Mouse (Mus musculus): ENCODE measurements around the gene Gm10563. TPM values are rescaled to one million over a fixed set of nuclear protein-coding genes. Genes with fewer than 3 reads are reported as not detected.
A peak's percentile ranks its signal among the peaks of the same experiment; 100 is the strongest.
"Not testable (repeated sequence)": the region's sequence is repeated elsewhere in the genome, so short reads cannot be mapped to it uniquely, and the experiment has no call there.

The Gm10563 gene
- not detected for total RNA-seq (2021)
- long read RNA-seq, experiment 1, partial matches to known transcripts: 0 of 2 reads
- long read RNA-seq, experiment 1, other reads (novel, unspliced or antisense): 2 of 2 reads
- long read RNA-seq, experiment 2, partial matches to known transcripts: 0 of 2 reads
- long read RNA-seq, experiment 2, other reads (novel, unspliced or antisense): 2 of 2 reads

DNA sequence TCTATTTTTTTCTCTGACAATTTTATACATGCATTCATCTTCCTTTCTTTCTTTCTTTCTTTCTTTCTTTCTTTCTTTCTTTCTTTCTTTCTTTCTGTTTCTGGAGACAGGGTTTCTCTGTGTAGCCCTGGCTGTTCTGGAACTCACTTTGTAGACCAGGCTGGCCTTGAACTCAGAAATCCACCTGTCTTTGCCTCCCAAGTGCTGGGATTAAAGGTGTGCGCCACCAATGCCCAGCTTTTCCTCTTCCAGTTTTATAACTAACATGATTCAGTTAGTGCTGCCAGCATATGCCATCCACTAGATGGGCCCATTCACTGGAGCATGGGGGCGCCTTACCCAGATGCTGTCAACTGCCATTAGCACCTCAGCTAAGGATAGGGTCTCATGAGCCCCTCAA, at the start of gene Gm10563:
Gene Gm10563 (minus strand): TSS at position 101 of the 400 bp plus-strand sequence.
- H3K4me3 ChIP-seq; intact Hi-C loops (cut with DNase I); DNase-seq (ENCODE audit: extremely low spot score in 1 of 2, low spot score in 2 of 2); H3K27ac ChIP-seq: not testable (repeated sequence)

DNA sequence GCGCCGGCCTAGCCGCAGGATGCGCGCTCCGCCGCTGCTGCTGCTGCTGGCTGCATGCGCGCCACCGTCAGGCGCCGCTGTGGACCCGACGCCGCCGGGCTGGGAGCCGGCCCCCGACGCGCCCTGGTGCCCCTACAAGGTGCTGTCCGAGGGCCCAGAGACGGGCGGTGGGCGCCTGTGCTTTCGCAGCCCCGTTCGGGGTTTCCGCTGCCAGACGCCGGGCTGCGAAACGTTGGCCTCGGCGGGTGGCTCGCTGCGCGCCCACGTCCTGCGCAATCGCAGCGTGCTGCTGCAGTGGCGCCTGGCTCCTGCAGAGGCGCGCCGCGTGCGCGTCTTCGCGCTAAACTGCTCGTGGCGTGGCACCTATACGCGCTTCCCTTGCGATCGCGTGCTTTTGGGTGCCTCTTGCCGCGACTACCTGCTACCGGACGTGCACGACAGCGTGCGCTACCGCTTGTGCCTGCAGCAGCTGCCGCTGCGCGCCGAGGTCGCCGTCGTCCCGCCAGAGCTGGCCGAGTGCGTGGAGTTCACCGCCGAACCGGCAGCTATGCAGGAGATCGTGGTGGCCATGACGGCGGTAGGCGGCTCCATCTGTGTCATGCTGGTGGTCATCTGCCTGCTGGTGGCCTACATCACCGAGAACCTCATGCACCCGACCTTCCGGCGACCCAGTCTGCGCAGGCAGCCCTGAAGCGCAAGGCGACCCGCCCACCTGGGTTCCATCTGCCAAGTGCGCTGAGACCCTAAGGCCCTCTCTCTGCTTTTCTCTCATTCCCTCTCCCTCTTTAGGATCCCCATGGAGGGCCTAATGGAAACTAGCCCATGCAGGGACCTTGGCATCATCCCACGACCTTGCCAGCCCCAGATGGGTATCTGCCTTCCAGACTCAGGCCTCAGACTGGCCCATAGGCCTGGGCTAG, 49.5 kb upstream of the Gm10563 start:
- H3K4me3 ChIP-seq: peak overlapping the region; percentile 85
- DNase-seq (ENCODE audit: extremely low spot score in 1 of 2, low spot score in 2 of 2): peak; percentile 83 to 84
- peak; percentile 41 for TF ChIP-seq CTCF (IDR thresholded peaks at IDR 0.05)
- H3K27ac ChIP-seq: peak overlapping the region; percentile 99
- intact Hi-C loops (cut with DNase I): loop anchor here (5.0 kb wide), 1 partner anchor 88 kb away; no protein-coding TSS in a partner anchor

DNA sequence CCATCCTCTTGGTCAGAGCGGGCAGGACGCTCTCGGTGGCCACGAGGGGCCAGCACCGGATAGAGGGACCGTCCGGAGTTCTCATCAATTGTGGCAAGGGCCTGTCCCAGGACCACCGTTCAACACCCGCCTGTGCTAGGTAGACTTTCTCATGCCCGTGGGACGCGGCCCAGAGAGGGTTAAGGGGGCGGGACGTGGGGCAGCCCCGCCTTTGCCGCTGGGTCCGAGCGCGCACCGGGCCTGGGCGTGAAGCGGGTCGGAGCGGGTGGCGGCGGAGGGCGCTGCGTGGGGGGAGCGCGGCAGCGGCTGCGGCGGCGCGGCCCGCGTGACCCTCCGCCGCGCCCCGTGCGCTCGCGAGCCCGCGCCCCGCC, 48.9 kb upstream of the Gm10563 start, which contains the start of gene Fndc10:
Gene Fndc10 (plus strand): TSS at position 232 of the 371 bp plus-strand sequence.
- peak; percentile 75 to 80 for DNase-seq (ENCODE audit: extremely low spot score in 1 of 2, low spot score in 2 of 2)
- no peak for TF ChIP-seq CTCF (IDR thresholded peaks at IDR 0.05)
- peak within 1 kb of the TSS; percentile 99 for H3K27ac ChIP-seq
- peak within 1 kb of the TSS; percentile 85 for H3K4me3 ChIP-seq
- intact Hi-C loops (cut with DNase I): loop anchor here (5.0 kb wide), 1 partner anchor 88 kb away; no protein-coding TSS in a partner anchor

DNA sequence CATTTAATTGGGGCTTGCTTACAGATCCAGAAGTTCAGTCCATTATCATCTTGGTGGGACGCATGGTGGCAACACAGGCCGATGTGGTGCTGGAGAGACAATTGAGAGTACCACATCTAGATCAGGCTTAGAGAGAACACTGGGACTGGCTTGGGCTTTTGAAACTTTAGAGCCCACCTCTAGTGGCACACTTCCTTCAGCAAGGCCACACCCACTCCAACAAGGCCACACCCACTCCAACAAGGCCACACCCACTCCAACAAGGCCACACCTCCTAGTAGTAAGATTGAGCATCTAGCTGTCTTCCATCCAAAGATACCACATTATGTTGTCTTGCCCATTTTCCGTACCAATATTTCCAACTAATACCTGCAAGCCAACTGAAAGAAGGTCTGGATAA, 47.2 kb upstream of the Gm10563 start:
- no peak for TF ChIP-seq CTCF (IDR thresholded peaks at IDR 0.05)
- Histone ChIP-seq H3K4me3 (no peak overlapping the region), H3K27ac (no peak overlapping the region)
- intact Hi-C loops (cut with DNase I): loop anchor here (5.0 kb wide), 1 partner anchor 90 kb away; no protein-coding TSS in a partner anchor
- no peak for DNase-seq (ENCODE audit: extremely low spot score in 1 of 2, low spot score in 2 of 2)

DNA sequence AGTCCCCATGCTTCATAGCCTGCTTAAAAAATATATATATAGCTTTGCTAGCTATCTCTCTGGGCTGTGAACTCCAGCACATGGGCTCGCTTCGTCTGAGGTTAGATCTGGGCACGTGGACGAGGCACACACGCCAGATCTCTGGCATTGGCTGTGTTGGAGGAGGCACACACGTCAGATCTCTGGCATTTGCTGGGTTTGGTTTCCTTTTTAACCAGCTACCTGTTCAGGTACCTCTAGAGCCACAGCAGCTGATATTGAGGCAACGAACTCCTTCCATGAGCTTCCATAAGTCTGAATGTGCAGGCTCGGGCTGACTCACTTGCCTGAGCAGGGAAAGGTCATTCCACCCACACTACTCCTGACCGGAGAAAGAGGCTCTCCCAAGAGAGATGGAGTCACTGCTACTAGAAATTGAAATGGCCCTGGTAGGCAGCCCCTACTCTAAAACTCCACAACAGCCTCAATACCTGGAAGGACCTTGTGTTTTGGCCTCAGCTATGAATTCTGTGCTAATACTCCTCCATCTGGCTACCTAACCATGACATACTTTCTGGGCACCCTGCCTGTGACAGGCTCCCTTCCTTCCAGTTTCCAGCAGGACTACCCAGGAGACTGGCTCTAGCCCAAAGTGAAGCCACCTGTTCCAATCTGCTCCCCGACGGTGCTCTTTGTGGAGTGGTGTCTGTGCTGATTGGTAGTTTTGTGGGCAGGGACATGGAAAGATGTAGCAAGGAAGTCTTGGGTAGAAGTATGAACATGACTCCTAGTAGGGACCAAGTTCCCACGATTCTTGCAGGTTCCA, 45.6 kb upstream of the Gm10563 start:
- TF ChIP-seq CTCF (IDR thresholded peaks at IDR 0.05): no peak
- Histone ChIP-seq H3K4me3 (no peak overlapping the region), H3K27ac (no peak overlapping the region)
- no peak for DNase-seq (ENCODE audit: extremely low spot score in 1 of 2, low spot score in 2 of 2)
- intact Hi-C loops (cut with DNase I): loop anchor here (5.0 kb wide), 1 partner anchor 92 kb away; no protein-coding TSS in a partner anchor

DNA sequence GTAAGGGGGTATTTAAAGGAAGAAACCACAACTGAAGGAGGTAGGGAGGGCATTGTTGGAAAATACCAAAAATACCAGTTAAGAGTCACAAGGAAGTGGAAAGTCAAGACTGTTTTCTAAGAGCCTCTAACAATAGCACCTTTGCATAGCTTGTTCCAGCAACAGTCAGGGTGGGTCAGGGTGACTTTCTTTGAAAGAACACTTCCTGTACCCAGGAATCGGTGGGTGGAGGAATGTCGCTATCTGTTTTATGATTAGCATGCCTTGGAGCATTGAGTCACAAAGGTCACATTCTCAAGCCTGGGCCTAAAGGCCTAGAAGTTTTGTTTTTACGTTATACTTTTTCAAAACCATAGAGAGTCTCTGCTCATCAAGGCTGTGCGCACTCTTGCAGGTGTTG, 42.6 kb upstream of the Gm10563 start:
- intact Hi-C loops (cut with DNase I); H3K4me3 ChIP-seq; DNase-seq (ENCODE audit: extremely low spot score in 1 of 2, low spot score in 2 of 2); H3K27ac ChIP-seq: not testable (repeated sequence)

DNA sequence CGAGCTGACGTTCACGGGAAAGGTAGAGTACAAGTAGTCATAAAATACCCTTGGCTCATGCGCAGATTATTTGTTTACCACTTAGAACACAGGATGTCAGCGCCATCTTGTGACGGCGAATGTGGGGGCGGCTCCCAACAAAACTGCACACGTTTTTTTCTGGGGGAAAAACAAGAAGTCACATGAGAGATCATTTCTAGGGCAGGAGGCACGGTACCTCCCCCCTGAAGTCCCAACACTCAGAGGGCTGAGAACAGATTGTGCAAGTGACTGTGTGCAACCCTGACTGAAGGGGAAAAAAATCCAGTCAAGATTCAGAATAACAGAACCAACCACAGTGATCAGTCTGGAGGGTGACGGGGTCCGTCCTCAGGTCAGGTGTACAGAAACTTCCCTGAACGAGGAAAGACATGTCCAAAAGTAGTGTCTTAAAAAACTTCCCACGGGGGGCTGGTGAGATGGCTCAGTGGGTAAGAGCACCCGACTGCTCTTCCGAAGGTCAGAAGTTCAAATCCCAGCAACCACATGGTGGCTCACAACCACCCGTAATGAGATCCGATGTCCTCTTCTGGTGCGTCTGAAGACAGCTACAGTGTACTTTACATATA, 38.6 kb upstream of the Gm10563 start:
- DNase-seq (ENCODE audit: extremely low spot score in 1 of 2, low spot score in 2 of 2); H3K4me3 ChIP-seq; H3K27ac ChIP-seq; intact Hi-C loops (cut with DNase I): not testable (repeated sequence)

DNA sequence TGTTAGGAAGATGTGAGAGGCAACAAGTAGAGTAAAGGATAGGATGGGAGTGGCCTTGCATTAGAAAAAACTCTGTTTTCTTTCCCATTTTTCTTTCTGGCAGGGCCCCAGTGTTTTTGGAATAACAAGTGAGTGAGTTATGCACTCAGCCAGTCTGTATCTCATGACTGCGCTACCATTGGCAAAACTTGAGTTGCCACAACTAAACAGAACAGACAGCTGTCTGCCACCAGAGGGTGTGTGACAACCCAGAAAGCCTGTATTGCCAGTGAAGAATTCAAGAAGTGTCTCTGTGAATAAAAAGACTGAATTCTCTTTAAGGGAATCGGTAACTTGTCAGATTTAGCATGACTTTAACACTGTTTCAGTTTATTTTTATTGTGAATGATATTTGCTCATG, 30.8 kb upstream of the Gm10563 start:
- Histone ChIP-seq H3K4me3 (no peak overlapping the region), H3K27ac (no peak overlapping the region)
- no peak for DNase-seq (ENCODE audit: extremely low spot score in 1 of 2, low spot score in 2 of 2)
- peak; percentile 60 for TF ChIP-seq CTCF (IDR thresholded peaks at IDR 0.05)
- intact Hi-C loops (cut with DNase I): no loop called here

DNA sequence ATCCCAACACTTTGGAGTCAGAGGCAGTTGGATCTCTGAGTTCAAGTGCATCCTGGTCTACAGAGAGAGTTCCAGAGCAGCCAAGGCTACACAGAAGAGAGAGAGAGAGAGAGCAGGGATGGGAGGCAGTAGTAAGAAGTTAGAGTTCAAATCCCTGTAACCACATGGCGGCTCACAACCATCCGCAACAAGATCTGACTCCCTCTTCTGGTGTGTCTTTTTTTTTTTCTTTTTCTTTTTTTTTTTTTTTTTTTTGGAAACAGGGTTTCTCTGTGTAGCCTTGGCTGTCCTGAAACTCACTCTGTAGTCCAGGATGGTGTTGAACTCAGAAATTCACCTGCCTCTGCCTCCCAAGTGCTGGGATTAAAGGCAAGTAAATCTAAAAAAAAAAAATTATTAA, 26.9 kb upstream of the Gm10563 start:
- DNase-seq (ENCODE audit: extremely low spot score in 1 of 2, low spot score in 2 of 2): no peak
- no peak overlapping the region for H3K27ac ChIP-seq
- no peak overlapping the region for H3K4me3 ChIP-seq
- TF ChIP-seq CTCF (IDR thresholded peaks at IDR 0.05): no peak
- intact Hi-C loops (cut with DNase I): no loop called here

DNA sequence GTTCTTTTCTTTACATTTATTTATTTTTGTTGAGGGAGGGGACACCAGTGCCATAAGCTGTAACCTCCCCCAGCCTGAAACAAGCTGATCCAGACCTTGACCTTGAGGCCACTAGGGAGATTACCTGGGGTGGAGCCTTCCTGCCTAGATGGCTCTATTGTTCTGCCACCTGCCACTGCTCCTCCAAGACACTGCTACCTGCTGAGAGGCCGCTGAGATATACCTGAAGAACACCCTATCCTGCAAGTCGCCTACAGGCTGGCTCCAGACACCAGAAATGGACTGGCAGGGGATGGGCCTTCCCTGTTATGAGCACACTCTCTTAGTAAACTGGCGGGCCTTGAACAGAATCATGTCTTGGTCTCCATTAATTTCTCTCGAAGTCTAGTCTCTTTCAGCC, 25.0 kb upstream of the Gm10563 start:
- intact Hi-C loops (cut with DNase I); H3K27ac ChIP-seq; H3K4me3 ChIP-seq; DNase-seq (ENCODE audit: extremely low spot score in 1 of 2, low spot score in 2 of 2): not testable (repeated sequence)

DNA sequence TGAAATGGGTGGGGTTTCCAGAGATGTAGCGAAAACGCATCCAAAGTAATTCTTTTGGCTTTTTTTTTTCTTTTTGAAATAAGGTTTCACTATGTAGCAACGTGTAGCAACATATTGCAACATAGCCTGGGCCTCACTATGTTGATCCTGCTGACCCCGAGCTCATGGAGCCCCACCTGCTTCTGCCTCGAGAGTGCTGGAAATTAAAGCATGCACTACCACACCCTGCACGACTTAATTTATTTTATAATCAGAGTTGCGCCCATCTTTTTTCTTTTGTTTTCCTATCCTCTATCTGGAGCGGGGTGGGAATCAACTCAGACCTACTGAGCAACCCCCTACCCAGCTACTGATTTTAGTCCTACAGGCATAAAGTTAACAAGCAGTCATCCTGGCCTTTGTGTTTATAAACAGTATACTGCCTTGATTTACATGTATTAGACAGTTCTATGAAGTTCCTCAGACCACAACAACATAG, 24.4 kb upstream of the Gm10563 start:
- Histone ChIP-seq H3K27ac (peak overlapping the region; percentile 98), H3K4me3 (peak overlapping the region; percentile 98)
- DNase-seq (ENCODE audit: extremely low spot score in 1 of 2, low spot score in 2 of 2): no peak
- no peak for TF ChIP-seq CTCF (IDR thresholded peaks at IDR 0.05)
- intact Hi-C loops (cut with DNase I): loop anchor here (5.0 kb wide), 1 partner anchor 33 kb away; the partner anchor contains the start of gene Ssu72

Measured in left cerebral cortex, adult 2 months (tissue).